Mouse (Mus musculus): ENCODE measurements at regions not wholly inside any gene's neighbourhood (a gene's known extent, or its start where the extent isn't known, plus 50 kb on each side); places are given as distances from the start of the nearest gene placed in this dataset.

DNA sequence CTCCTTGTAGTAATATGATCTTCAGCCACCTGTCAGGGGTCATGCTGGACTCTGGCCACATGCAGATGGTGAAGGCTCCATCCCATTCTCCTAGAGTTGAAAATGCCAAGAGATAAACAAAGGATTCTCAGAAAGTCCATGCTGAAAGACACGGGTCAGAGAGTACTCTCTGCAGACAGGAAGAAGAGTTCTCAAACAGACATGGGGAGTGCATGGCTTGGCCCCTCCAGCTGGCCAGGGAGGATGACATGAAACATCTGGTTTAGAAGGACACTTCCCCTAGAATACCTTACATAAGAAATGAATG, 269.4 kb upstream of the Arglu1 start:
- TF ChIP-seq CTCF (IDR thresholded peaks at IDR 0.05; ENCODE audit: borderline replicate concordance, extremely low read depth, insufficient read depth, insufficient read length) (no peak), POLR2A (IDR thresholded peaks at IDR 0.05; ENCODE audit: borderline replicate concordance, extremely low read depth, insufficient read depth, insufficient read length, poor library complexity, severe bottlenecking) (no peak)
